In the genomic region with DNA sequence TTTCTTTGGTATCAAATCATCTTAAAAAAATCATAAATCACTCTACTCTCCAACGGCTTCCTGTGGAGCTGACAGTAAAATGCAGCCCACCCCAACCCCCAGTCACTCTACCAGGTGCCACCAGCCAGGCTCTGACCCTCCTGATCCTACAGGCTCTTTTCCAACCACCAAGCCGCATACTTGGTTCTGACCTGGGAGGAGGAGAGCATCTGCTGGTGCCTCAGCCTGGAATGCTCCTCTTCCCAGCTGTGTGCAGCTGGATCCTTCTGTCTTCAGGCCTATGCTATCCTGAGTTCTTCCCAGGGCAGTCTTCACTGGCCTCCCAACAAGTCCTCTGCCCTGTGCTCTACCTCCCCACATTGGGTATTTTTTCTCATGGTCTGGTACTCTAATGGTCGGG, we compare ENCODE assay signal across 9 mouse cellular contexts. TPM values are rescaled to one million over a fixed set of nuclear protein-coding genes. Genes with fewer than 3 reads are reported as not detected.
DNase-seq lines count a peak whose midpoint lies in the region; ATAC-seq and TF ChIP-seq lines count a peak whose summit lies in the region.
"Had no signal": no experiment of that assay in that cellular context is flagged by ENCODE, and none has a peak within 500 bp of the region (broad histone marks: within the 10 kb centered on the region; RNA-seq: fewer than 3 reads in every experiment).

No protein-coding gene starts in this region.

- no peak for TF ChIP-seq CTCF in midbrain, postnatal 0 days (IDR thresholded peaks at IDR 0.05)

- peak overlapping the region; percentile 61; the same call in 1 of the 2 replicates for H3K27ac ChIP-seq in midbrain, embryonic 10.5 days (replicated peaks)
- H3K27ac ChIP-seq in midbrain, postnatal 0 days (ENCODE audit: low read depth, low read length) = no peak overlapping the region
- H3K27ac ChIP-seq in neural tube, embryonic 13.5 days (replicated peaks) = no peak overlapping the region

- no peak for ATAC-seq in midbrain, postnatal 0 days (ENCODE audit: low FRiP score)
- no peak for ATAC-seq in neural tube, embryonic 13.5 days (ENCODE audit: low read depth)
- no peak for ATAC-seq in frontal cortex, adult (ENCODE audit: low TSS enrichment)

- peaks cover 80% of the 10 kb centered on the region for H3K4me1 ChIP-seq in midbrain, embryonic 10.5 days
- H3K4me1 ChIP-seq in midbrain, postnatal 0 days (ENCODE audit: insufficient read depth, low read length) = peaks cover 11% of the 10 kb centered on the region; the same call in 1 of the 2 replicates
- H3K4me1 ChIP-seq in neural tube, embryonic 13.5 days (replicated peaks) = peaks cover 64% of the 10 kb centered on the region

- H3K9me3 ChIP-seq in midbrain, embryonic 10.5 days (replicated peaks) = no peaks in the 10 kb centered on the region
- H3K9me3 ChIP-seq in midbrain, postnatal 0 days (ENCODE audit: low read length) = no peaks in the 10 kb centered on the region
- no peaks in the 10 kb centered on the region for H3K9me3 ChIP-seq in neural tube, embryonic 13.5 days

- H3K36me3 ChIP-seq in midbrain, embryonic 10.5 days = peaks cover 14% of the 10 kb centered on the region
- H3K36me3 ChIP-seq in midbrain, postnatal 0 days (ENCODE audit: insufficient read depth, low read length) = no peaks in the 10 kb centered on the region
- H3K36me3 ChIP-seq in neural tube, embryonic 13.5 days = no peaks in the 10 kb centered on the region

- H3K27me3 ChIP-seq in midbrain, embryonic 10.5 days (ENCODE audit: low read depth, poor library complexity, severe bottlenecking) = no peaks in the 10 kb centered on the region; the same call in 1 of the 2 replicates
- no peaks in the 10 kb centered on the region for H3K27me3 ChIP-seq in midbrain, postnatal 0 days (ENCODE audit: insufficient read depth, low read length)
- no peaks in the 10 kb centered on the region for H3K27me3 ChIP-seq in neural tube, embryonic 13.5 days

- DNase-seq in heart, adult 11 months = peak; percentile 97
- DNase-seq in heart, adult 8-10 months (ENCODE audit: low spot score) = no peak
- no peak for DNase-seq in midbrain, embryonic 10.5 days (ENCODE audit: low spot score)
- DNase-seq in midbrain, postnatal 0 days (ENCODE audit: low spot score) = no peak
- DNase-seq in kidney, postnatal 10 days = peak; percentile 84
- DNase-seq in cerebellum, postnatal 36 days = no peak
- DNase-seq: thymus, adult 18-20 months had no signal

- no peak overlapping the region for H3K4me2 ChIP-seq in midbrain, postnatal 0 days (ENCODE audit: low read depth, low read length, poor library complexity, severe bottlenecking)
- H3K4me2 ChIP-seq in neural tube, embryonic 13.5 days = peak overlapping the region; percentile 89; the same call in 1 of the 2 replicates

- 76% methylated on average over 3 of the region's 3 CpGs for WGBS in midbrain, embryonic 10.5 days
- WGBS in midbrain, postnatal 0 days = 61% methylated on average over 3 of the region's 3 CpGs
- WGBS in neural tube, embryonic 13.5 days = 36% methylated on average over 3 of the region's 3 CpGs

- H3K4me3 ChIP-seq in midbrain, embryonic 10.5 days = peak overlapping the region; percentile 95
- H3K4me3 ChIP-seq in midbrain, postnatal 0 days (ENCODE audit: low read depth, low read length) = no peak overlapping the region
- no peak overlapping the region for H3K4me3 ChIP-seq in neural tube, embryonic 13.5 days

- no peak overlapping the region for H3K9ac ChIP-seq in midbrain, postnatal 0 days (replicated peaks; ENCODE audit: low read length, poor library complexity, severe bottlenecking)
- H3K9ac ChIP-seq in neural tube, embryonic 13.5 days = no peak overlapping the region

RNA-seq across cellular contexts. Expression of a gene that starts 3.7 kb away (rescaled TPM):
- 10 to 100 TPM; 11.0 to 14.4 (median 13.9) TPM for total RNA-seq in heart, adult 8-10 months (2022)
- polyA plus RNA-seq in midbrain, embryonic 10.5 days (2016; fragmentation: Nextera tagmentation; extraction: Ambion mirVana) = 28.5 and 32.0 TPM in 2 replicates
- 16.5 and 17.3 TPM in 2 replicates for total RNA-seq in midbrain, postnatal 0 days (2014; rRNA removed)
- 3.3 and 4.7 TPM in 2 replicates for polyA plus RNA-seq in midbrain, postnatal 0 days (2015; fragmentation: Nextera tagmentation; extraction: Ambion mirVana)
- 8.8 TPM in 2 replicates for polyA plus RNA-seq in neural tube, embryonic 13.5 days (2015; fragmentation: Nextera tagmentation; extraction: Ambion mirVana)

RNA-seq across cellular contexts. Expression of a gene that starts 57.1 kb away (rescaled TPM):
- under 1 TPM; 0.16 to 0.69 (median 0.33) TPM for total RNA-seq in heart, adult 8-10 months (2022)
- polyA plus RNA-seq in midbrain, embryonic 10.5 days (2016; fragmentation: Nextera tagmentation; extraction: Ambion mirVana) = 3.4 and 3.9 TPM in 2 replicates
- 49.8 and 52.0 TPM in 2 replicates for total RNA-seq in midbrain, postnatal 0 days (2014; rRNA removed)
- polyA plus RNA-seq in midbrain, postnatal 0 days (2015; fragmentation: Nextera tagmentation; extraction: Ambion mirVana) = 34.5 and 37.2 TPM in 2 replicates
- 10.1 and 10.2 TPM in 2 replicates for polyA plus RNA-seq in neural tube, embryonic 13.5 days (2015; fragmentation: Nextera tagmentation; extraction: Ambion mirVana)

Comparison
In these comparisons a context has a peak if more than half of its experiments do, and no peak if none do; other contexts are left out.
1. DNase-seq: peak in heart, adult 11 months (single experiment) and kidney, postnatal 10 days (single experiment); none in heart, adult 8-10 months (single experiment), midbrain, embryonic 10.5 days (single experiment), midbrain, postnatal 0 days (single experiment) and cerebellum, postnatal 36 days (0 of 2).